Mouse (Mus musculus) embryonic facial prominence, embryonic 15.5 days (tissue): ENCODE data around the gene Onecut3. TPM values are rescaled to one million over a fixed set of nuclear protein-coding genes. Genes with fewer than 3 reads are reported as not detected.

ENCODE experiments used
- ATAC-seq: fragments of 200-750 bp; cut with Nextera tagmentation; 2 replicates; pipeline ENCODE4 v1.8.0; 2017; ENCODE audit warnings: low read depth, moderate TSS enrichment; ENCODE audit not compliant: insufficient number of reproducible peaks, low FRiP score, low TSS enrichment
- H3K27ac ChIP-seq: fragments of 300-500 bp; sonication (generic); replicated peaks from 2 replicates; pipeline ENCODE4 v1.5.1; 2015; ENCODE audit warnings: mild to moderate bottlenecking, inconsistent platforms
- H3K27me3 ChIP-seq: fragments of 300-500 bp; sonication (generic); 2 replicates; pipeline ENCODE4 v1.6.1; 2015; ENCODE audit warnings: inconsistent platforms
- H3K36me3 ChIP-seq: fragments of 300-500 bp; sonication (generic); 2 replicates; pipeline ENCODE4 v1.6.1; 2015; ENCODE audit warnings: mild to moderate bottlenecking, inconsistent platforms
- H3K4me1 ChIP-seq: fragments of 300-500 bp; sonication (generic); 2 replicates; pipeline ENCODE4 v1.6.1; 2015; ENCODE audit warnings: inconsistent platforms
- H3K4me2 ChIP-seq: fragments of 300-500 bp; sonication (generic); replicated peaks from 2 replicates; pipeline ENCODE4 v1.6.1; 2015; ENCODE audit warnings: mild to moderate bottlenecking, inconsistent platforms
- H3K4me3 ChIP-seq: fragments of 300-500 bp; sonication (generic); replicated peaks from 2 replicates; pipeline ENCODE4 v1.5.1; 2015; ENCODE audit warnings: mild to moderate bottlenecking, inconsistent platforms
- H3K9ac ChIP-seq: fragments of 300-500 bp; sonication (generic); 2 replicates; pipeline ENCODE4 v1.6.1; 2015; ENCODE audit warnings: inconsistent platforms
- H3K9me3 ChIP-seq: fragments of 300-500 bp; sonication (generic); replicated peaks from 2 replicates; pipeline ENCODE4 v1.6.1; 2016; ENCODE audit warnings: inconsistent platforms
- WGBS: fragments of 180-500 bp; shearing (Covaris S2); methylation state at CpG from one replicate; pipeline ENCODE4 v1.1.7; 2015; 5-methylcytosine and 5-hydroxymethylcytosine counted together
- polyA plus RNA-seq: library from polyadenylated mRNA; unstranded; fragments of >200 nt; fragmentation: Nextera tagmentation; extraction: Ambion mirVana; gene quantifications from 2 replicates; pipeline ENCODE4 v1.2.1, GENCODE M21; 2015

Onecut3 gene
- polyA plus RNA-seq, 1 experiment from 2014 or later: not detected

DNA sequence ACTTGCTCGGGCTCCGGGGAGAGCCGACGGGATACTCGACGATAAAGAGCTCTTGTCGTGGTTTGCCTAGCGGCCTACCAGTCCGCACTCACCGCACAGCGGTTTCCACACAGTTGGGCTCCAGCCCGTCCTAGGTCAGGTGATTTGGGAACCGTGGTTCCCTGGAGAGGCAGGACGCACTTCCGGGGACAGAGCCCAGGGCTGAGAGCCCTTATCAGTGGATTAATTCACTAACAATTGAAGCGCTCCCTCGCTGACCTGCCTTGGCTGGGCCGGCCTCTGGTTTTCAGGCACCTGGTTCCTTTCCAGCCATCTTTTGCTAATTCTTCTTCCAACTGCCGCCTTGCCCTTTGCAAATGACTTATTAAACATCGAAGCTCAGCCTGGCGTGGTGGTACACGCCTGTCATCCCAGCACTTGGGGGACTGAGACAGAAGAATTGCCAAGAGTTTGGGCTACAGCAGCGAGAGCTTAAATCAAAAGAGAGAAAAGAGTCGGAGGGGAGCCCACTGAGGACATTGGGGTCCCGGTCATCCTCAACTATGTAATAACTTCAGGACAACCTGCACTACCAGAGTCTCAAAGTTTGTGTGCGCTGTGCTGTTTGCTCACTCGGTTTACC, 9.1 kb downstream of the Onecut3 start:
- H3K9me3 ChIP-seq: no peaks in the 10 kb centered on the region
- H3K36me3 ChIP-seq: no peaks in the 10 kb centered on the region
- no peak overlapping the region for H3K9ac ChIP-seq
- no peak overlapping the region for H3K4me3 ChIP-seq
- peaks cover 84% of the 10 kb centered on the region for H3K27me3 ChIP-seq
- peaks cover 10% of the 10 kb centered on the region for H3K4me1 ChIP-seq
- no peak overlapping the region for H3K27ac ChIP-seq
- no peak overlapping the region for H3K4me2 ChIP-seq
- ATAC-seq: no peak
- WGBS: 3% methylated on average over 27 of the region's 27 CpGs

DNA sequence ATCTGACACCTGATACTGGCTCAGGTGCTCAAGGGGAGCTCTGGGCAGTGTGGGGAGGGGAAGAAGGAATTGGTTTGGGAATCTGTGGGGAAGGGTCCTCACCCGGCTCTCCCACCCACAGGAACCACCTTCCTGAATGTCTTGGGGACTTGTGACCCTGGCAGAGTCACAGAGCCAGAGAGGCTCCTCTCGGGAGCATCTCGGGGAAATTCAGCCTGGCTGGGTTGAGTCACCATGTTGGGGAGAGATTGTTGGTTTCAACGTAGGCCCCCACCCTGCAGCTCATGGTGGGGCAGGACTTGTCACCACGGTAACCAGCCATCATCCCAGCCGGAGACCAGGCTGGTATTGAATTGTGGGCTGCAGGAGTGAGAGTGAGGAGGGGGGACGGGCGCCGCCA, 10.1 kb downstream of the Onecut3 start:
- no peak overlapping the region for H3K27ac ChIP-seq
- H3K36me3 ChIP-seq: no peaks in the 10 kb centered on the region
- no peaks in the 10 kb centered on the region for H3K9me3 ChIP-seq
- H3K9ac ChIP-seq: no peak overlapping the region
- 2% methylated on average over 9 of the region's 9 CpGs for WGBS
- no peak overlapping the region for H3K4me3 ChIP-seq
- peaks cover 79% of the 10 kb centered on the region for H3K27me3 ChIP-seq
- H3K4me1 ChIP-seq: peaks cover 13% of the 10 kb centered on the region
- ATAC-seq: no peak
- no peak overlapping the region for H3K4me2 ChIP-seq

DNA sequence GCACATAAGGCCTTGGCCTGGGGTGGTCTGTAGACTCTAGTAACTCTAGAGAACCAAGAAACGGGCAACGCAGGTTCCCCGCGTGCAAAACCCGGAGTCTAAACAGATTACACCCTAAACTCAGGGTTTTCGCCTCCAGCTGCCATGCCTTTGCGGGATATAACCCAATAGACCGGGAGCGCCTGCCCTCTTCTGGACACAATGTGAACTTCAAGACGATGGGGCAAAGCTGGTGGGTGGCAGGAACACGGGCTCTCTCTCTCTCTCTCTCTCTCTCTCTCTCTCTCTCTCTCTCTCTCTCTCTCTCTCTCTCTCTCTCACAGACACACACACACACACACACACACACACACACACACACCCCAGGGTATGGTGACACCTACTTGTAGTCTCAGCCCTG, 11.6 kb downstream of the Onecut3 start:
- no peak overlapping the region for H3K4me2 ChIP-seq
- WGBS: 0% methylated on average over 10 of the region's 11 CpGs
- ATAC-seq: no peak
- H3K36me3 ChIP-seq: no peaks in the 10 kb centered on the region
- no peak overlapping the region for H3K27ac ChIP-seq
- peaks cover 19% of the 10 kb centered on the region for H3K4me1 ChIP-seq
- H3K9ac ChIP-seq: no peak overlapping the region
- no peak overlapping the region for H3K4me3 ChIP-seq
- no peaks in the 10 kb centered on the region for H3K9me3 ChIP-seq
- H3K27me3 ChIP-seq: peaks cover 73% of the 10 kb centered on the region

DNA sequence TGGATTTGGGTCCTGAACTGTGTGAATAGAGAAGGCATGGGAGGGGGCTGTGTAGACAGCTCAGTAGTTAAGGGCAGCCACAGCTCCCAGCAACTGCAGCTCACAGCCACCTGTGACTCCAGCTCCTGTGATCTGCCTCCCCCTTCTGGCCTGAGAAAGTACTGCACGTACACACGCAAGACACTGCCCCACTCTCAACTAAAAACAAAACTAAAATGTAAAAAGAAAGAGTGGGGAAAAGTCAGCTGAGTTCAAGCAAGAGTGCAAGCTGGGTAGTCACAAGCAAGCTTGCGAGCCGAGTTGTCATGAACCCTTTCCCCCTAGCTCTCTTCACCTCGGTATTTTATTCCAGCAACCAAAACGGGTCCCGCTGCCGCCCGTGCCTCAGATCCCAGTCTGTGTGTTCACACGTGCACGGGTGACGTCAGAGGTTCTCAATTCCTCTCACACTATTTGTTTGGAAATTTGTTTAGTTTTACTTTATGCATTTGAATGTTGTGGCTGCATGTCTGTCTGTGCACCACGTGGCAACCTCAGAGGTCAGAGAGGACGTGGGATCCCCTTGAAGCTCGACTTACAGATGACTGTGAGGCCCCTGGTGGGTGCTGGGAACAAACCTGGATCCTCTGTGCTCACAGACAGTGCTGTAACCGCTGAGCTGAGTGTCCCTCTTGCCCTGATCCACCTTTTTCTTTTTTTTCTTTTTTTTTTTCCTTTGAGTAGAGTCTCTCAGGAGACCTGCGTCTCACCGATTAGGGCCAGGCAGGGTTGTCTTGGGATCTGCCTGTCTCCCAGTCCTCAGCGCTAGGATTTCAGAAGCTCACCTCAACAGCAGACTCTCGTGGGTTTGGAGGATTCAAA, 15.0 kb downstream of the Onecut3 start:
- no peaks in the 10 kb centered on the region for H3K9me3 ChIP-seq
- no peak overlapping the region for H3K27ac ChIP-seq
- 10% methylated on average over 20 of the region's 20 CpGs for WGBS
- peaks cover 15% of the 10 kb centered on the region; the same call in 1 of the 2 replicates for H3K4me1 ChIP-seq
- peak overlapping the region; percentile 41 for H3K4me3 ChIP-seq
- H3K36me3 ChIP-seq: no peaks in the 10 kb centered on the region
- H3K27me3 ChIP-seq: peaks cover 73% of the 10 kb centered on the region
- ATAC-seq: peak; percentile 75
- H3K9ac ChIP-seq: 0 out of 2 replicates have a peak overlapping the region, but pooled peaks have one; percentile 16
- H3K4me2 ChIP-seq: peak overlapping the region; percentile 60

DNA sequence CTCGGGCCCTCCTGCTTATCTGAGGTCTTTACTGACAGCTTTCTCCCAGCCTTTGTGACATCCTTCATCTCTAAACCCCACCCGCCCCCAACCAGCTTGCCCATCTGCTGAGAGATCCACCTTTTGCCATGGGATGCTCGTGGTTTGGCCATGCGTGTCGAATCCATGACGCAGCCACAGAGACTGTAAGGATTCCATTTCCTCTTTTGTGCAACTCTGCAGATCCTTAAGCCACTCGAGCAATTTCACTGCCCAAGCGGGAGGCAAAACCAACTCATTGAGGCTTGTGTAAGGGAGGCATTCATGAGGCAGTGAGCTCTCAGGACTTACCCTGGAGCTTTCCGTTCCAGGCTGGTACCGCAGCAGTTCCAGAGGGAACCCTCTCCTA, 15.6 kb downstream of the Onecut3 start:
- Histone ChIP-seq H3K9ac (no peak overlapping the region), H3K9me3 (no peaks in the 10 kb centered on the region), H3K4me3 (no peak overlapping the region), H3K4me1 (peaks cover 15% of the 10 kb centered on the region; the same call in 1 of the 2 replicates), H3K4me2 (peak overlapping the region; percentile 60; the same call in 1 of the 2 replicates), H3K27ac (no peak overlapping the region), H3K36me3 (no peaks in the 10 kb centered on the region), H3K27me3 (peaks cover 73% of the 10 kb centered on the region)
- 39% methylated on average over 10 of the region's 10 CpGs for WGBS
- no peak for ATAC-seq

DNA sequence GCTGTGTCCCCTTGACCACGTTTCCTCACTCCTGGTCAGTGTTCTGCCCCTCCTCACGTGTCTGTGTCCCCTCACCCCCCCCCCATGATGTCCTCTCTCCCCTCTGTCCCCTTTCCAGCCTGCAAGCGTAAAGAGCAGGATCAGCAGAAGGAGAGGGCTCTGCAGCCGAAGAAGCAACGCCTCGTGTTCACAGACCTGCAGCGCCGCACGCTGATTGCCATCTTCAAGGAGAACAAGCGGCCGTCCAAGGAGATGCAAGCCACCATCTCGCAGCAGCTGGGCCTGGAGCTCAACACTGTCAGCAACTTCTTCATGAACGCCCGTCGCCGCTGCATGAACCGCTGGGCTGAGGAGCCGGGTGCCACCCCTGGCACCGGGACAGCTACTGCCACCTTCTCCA, 19.1 kb downstream of the Onecut3 start:
- peak overlapping the region; percentile 12; the same call in 1 of the 2 replicates for H3K4me2 ChIP-seq
- 5% methylated on average over 19 of the region's 19 CpGs for WGBS
- ATAC-seq: no peak
- peaks cover 54% of the 10 kb centered on the region for H3K27me3 ChIP-seq
- H3K9ac ChIP-seq: no peak overlapping the region
- H3K36me3 ChIP-seq: no peaks in the 10 kb centered on the region
- H3K4me3 ChIP-seq: 0 out of 2 replicates have a peak overlapping the region, but pooled peaks have one; percentile 1
- H3K27ac ChIP-seq: no peak overlapping the region
- no peaks in the 10 kb centered on the region for H3K9me3 ChIP-seq
- H3K4me1 ChIP-seq: peaks cover 15% of the 10 kb centered on the region; the same call in 1 of the 2 replicates

DNA sequence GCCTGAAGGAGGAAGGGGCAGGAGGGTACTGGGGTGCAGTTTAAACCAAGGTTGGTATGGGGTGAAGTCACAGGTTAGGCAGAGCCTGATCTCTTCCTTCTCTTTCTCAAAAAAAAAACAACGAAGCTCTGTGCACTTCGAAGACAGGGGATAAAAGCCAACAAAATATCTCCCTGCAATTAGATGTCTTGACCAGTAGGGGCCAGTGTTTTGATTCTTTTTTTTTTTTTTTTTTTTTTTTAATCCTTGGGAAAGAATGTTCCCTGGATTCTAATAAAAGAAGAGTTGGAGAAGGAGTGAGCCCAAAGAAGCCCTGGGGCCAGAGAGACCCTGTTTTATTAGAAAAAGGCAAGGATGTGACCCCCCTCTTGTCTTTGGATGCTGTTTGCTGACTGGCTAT, 24.7 kb downstream of the Onecut3 start:
- Histone ChIP-seq H3K4me1 (peaks cover 5% of the 10 kb centered on the region; the same call in 1 of the 2 replicates), H3K27ac (no peak overlapping the region), H3K36me3 (no peaks in the 10 kb centered on the region), H3K27me3 (peaks cover 15% of the 10 kb centered on the region), H3K4me2 (no peak overlapping the region), H3K9me3 (0 out of 2 replicates have a peak, but pooled peaks cover 2% of the 10 kb centered on the region), H3K9ac (no peak overlapping the region), H3K4me3 (no peak overlapping the region)
- 70% methylated on average over 2 of the region's 2 CpGs for WGBS
- no peak for ATAC-seq

DNA sequence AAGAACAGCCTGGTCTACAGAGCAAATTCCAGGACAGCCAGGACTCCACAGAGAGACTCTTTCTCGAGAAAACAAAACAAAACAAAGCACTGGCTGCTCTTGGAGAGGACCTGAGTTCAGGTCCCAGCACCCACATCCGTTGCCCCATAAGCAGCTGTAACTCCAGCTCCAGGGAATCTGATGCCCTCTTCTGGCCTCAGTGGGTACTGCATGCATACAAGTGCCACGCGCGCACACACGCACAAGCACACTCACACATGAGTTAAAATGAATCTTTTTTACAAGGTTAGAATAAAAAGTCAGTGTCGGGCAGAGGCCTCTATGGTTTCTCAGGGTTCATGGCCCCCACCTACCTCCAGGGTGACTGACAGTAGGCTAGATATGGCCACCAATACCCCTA, 28.7 kb downstream of the Onecut3 start:
- Histone ChIP-seq H3K4me3 (no peak overlapping the region), H3K9ac (no peak overlapping the region), H3K27me3 (no peaks in the 10 kb centered on the region), H3K4me2 (no peak overlapping the region), H3K9me3 (0 out of 2 replicates have a peak, but pooled peaks cover 2% of the 10 kb centered on the region), H3K27ac (no peak overlapping the region), H3K4me1 (peaks cover 5% of the 10 kb centered on the region; the same call in 1 of the 2 replicates), H3K36me3 (no peaks in the 10 kb centered on the region)
- ATAC-seq: no peak
- 92% methylated on average over 7 of the region's 7 CpGs for WGBS

DNA sequence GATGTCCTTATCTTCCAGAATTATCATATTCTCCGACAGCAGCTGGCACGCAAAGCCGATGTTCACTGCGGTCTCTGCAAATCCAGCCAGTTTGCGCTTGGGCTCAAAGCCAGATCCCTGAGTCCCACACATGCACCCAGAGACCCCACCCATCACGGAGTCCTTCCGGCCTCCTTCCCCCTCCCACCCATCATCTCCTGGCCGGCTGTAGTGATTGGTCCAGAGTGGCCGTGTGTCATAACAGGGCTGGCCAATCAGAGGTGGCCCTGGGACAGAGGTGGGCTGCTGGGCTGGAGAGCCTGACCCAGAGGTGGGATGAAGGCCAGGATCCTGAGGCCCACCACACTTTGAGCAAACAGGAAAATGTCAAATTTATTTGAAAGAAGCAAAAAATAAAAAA, 31.5 kb downstream of the Onecut3 start:
- Histone ChIP-seq H3K4me3 (no peak overlapping the region), H3K9ac (no peak overlapping the region), H3K27ac (no peak overlapping the region), H3K27me3 (no peaks in the 10 kb centered on the region), H3K4me1 (peaks cover 5% of the 10 kb centered on the region; the same call in 1 of the 2 replicates), H3K4me2 (no peak overlapping the region), H3K36me3 (no peaks in the 10 kb centered on the region), H3K9me3 (no peaks in the 10 kb centered on the region)
- ATAC-seq: 0 out of 2 replicates have a peak, but pooled peaks have one; percentile 17
- 17% methylated on average over 9 of the region's 9 CpGs for WGBS

DNA sequence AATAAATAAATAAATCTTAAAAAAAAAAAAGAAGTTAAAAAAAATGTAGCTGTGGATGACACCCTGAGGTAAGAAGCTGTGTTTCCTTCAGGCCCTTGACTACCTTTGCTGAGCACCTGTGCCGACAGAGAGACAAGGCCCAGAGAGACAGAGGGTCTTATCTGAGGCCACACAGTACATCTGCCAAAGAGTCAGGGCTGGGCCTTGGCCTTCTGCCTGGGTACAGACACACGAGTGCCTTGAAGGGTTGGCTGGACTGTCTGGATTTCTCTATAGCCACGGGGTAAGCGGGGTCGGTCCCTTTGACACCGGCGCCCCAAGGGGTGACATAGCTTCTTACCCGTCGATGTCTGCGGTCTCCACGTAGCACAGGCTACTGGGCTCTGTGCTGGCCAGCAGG, 38.1 kb downstream of the Onecut3 start:
- Histone ChIP-seq H3K4me1 (peaks cover 6% of the 10 kb centered on the region; the same call in 1 of the 2 replicates), H3K9ac (no peak overlapping the region), H3K4me2 (no peak overlapping the region), H3K9me3 (no peaks in the 10 kb centered on the region), H3K4me3 (no peak overlapping the region), H3K36me3 (no peaks in the 10 kb centered on the region), H3K27ac (no peak overlapping the region), H3K27me3 (peaks cover 29% of the 10 kb centered on the region)
- 79% methylated on average over 11 of the region's 11 CpGs for WGBS
- ATAC-seq: no peak

DNA sequence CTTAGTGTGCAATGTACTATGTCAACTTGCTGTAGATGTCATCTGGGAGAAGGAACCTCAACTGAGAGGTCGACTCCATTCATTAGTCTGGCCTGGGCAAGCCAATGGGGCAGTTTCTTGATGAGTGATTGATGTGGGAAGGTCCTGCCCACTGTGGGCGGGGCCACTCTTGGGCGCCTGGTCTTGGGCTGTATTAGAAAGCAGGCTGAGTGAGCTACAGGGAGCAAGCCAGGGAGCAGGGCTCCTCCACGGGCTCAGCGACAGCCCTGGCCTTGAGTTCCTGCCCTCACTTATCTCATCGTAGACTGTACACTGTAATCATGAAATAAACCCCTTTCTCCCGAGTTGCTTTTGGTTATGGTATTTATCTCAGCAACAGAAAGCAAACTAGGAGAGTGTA, 39.1 kb downstream of the Onecut3 start:
- H3K9me3 ChIP-seq: no peaks in the 10 kb centered on the region
- H3K36me3 ChIP-seq: no peaks in the 10 kb centered on the region
- H3K27ac ChIP-seq: no peak overlapping the region
- H3K4me2 ChIP-seq: no peak overlapping the region
- no peak overlapping the region for H3K9ac ChIP-seq
- WGBS: 12% methylated on average over 7 of the region's 7 CpGs
- peaks cover 34% of the 10 kb centered on the region for H3K27me3 ChIP-seq
- no peak overlapping the region for H3K4me3 ChIP-seq
- no peak for ATAC-seq
- H3K4me1 ChIP-seq: peaks cover 8% of the 10 kb centered on the region
